Mouse (Mus musculus) neural tube, embryonic 11.5 days (tissue): ENCODE measurements around the gene Hist1h2be. TPM values are rescaled to one million over a fixed set of nuclear protein-coding genes. Genes with fewer than 3 reads are reported as not detected.
"Not testable (repeated sequence)": the region's sequence is repeated elsewhere in the genome, so short reads cannot be mapped to it uniquely, and the experiment has no call there.

Experiments
- ATAC-seq: fragments of 200-750 bp; cut with Nextera tagmentation; 2 replicates; pipeline ENCODE4 v1.8.0; 2017; ENCODE audit warnings: moderate number of reproducible peaks, mild to moderate bottlenecking, moderate TSS enrichment, moderate library complexity; ENCODE audit not compliant: insufficient read depth, low FRiP score, low TSS enrichment
- DNase-seq: peaks from one replicate; pipeline ENCODE4 v3.0.0-alpha.2; 2015; ENCODE audit warnings: low spot score
- H3K27ac ChIP-seq: fragments of 300-500 bp; sonication (generic); 2 replicates; pipeline ENCODE4 v1.5.1; 2014; ENCODE audit warnings: low read depth, mild to moderate bottlenecking, low read length
- H3K27me3 ChIP-seq: fragments of 300-500 bp; sonication (generic); 2 replicates; pipeline ENCODE4 v1.6.1; 2014; ENCODE audit warnings: mild to moderate bottlenecking, low read length, mixed read lengths; ENCODE audit not compliant: control insufficient read depth, insufficient read depth
- H3K36me3 ChIP-seq: fragments of 300-500 bp; sonication (generic); 2 replicates; pipeline ENCODE4 v1.6.1; 2014; ENCODE audit warnings: mild to moderate bottlenecking, low read length, moderate library complexity, mixed read lengths; ENCODE audit not compliant: control insufficient read depth, insufficient read depth
- H3K4me1 ChIP-seq: fragments of 300-500 bp; sonication (generic); 2 replicates; pipeline ENCODE4 v1.6.1; 2014; ENCODE audit warnings: low read length, mixed read lengths; ENCODE audit not compliant: control insufficient read depth, insufficient read depth
- H3K4me2 ChIP-seq: fragments of 300-500 bp; sonication (generic); 2 replicates; pipeline ENCODE4 v1.6.1; 2014; ENCODE audit warnings: low read depth, mild to moderate bottlenecking, moderate library complexity
- H3K4me3 ChIP-seq: fragments of 300-500 bp; sonication (generic); 2 replicates; pipeline ENCODE4 v1.5.1; 2014; ENCODE audit warnings: low read depth, low read length
- H3K9ac ChIP-seq: fragments of 300-500 bp; sonication (generic); 2 replicates; pipeline ENCODE4 v1.6.1; 2014; ENCODE audit warnings: mild to moderate bottlenecking, low read length
- H3K9me3 ChIP-seq: fragments of 300-500 bp; sonication (generic); 2 replicates; pipeline ENCODE4 v1.6.1; 2016; ENCODE audit warnings: low read length; ENCODE audit not compliant: control insufficient read depth
- WGBS: fragments of 180-500 bp; shearing (Covaris S2); extraction: QIAGEN DNeasy Blood & Tissue Kit; methylation state at CpG from one replicate; pipeline ENCODE4 v1.1.7; 2014; 5-methylcytosine and 5-hydroxymethylcytosine counted together
- polyA plus RNA-seq: library from polyadenylated mRNA; unstranded; fragments of >200 nt; fragmentation: Nextera tagmentation; extraction: Ambion mirVana; gene quantifications from 2 replicates; pipeline ENCODE4 v1.2.1, GENCODE M21; 2014

Hist1h2be gene
- polyA plus RNA-seq, 1 experiment from 2014 or later = 1.8 TPM

GRCm38 (mm10) chr13:23595185-23595584, 25.7 kb downstream of the Hist1h2be start:
- Histone ChIP-seq H3K4me3 (no peak overlapping the region), H3K27me3 (no peaks in the 10 kb centered on the region), H3K27ac (no peak overlapping the region), H3K9ac (no peak overlapping the region), H3K4me1 (no peaks in the 10 kb centered on the region), H3K36me3 (no peaks in the 10 kb centered on the region), H3K9me3 (no peaks in the 10 kb centered on the region), H3K4me2 (no peak overlapping the region)
- no peak for ATAC-seq
- DNase-seq = no peak
- 87% methylated on average over 2 of the region's 2 CpGs for WGBS

- no peak for ATAC-seq
- no peaks in the 10 kb centered on the region for H3K4me1 ChIP-seq
- H3K4me3 ChIP-seq = no peak overlapping the region
- H3K9ac ChIP-seq = no peak overlapping the region
- H3K27ac ChIP-seq = no peak overlapping the region
- 89% methylated on average over 5 of the region's 5 CpGs for WGBS
- no peak for DNase-seq
- no peak overlapping the region for H3K4me2 ChIP-seq
- no peaks in the 10 kb centered on the region for H3K36me3 ChIP-seq
- no peaks in the 10 kb centered on the region for H3K9me3 ChIP-seq
- no peaks in the 10 kb centered on the region for H3K27me3 ChIP-seq
These were observed 27.7 kb downstream of the Hist1h2be start for GRCm38 (mm10) chr13:23593051-23593770.

GRCm38 (mm10) chr13:23592614-23593013, 28.3 kb downstream of the Hist1h2be start:
- ATAC-seq (no peak), DNase-seq (no peak)
- WGBS = 87% methylated on average over 7 of the region's 7 CpGs

GRCm38 (mm10) chr13:23591886-23592285, 29.0 kb downstream of the Hist1h2be start:
- H3K9ac ChIP-seq, ATAC-seq, H3K4me2 ChIP-seq, H3K27me3 ChIP-seq, H3K27ac ChIP-seq, H3K4me1 ChIP-seq, H3K36me3 ChIP-seq, H3K4me3 ChIP-seq, H3K9me3 ChIP-seq, DNase-seq: not testable (repeated sequence)
- WGBS = 87% methylated on average over 6 of the region's 7 CpGs

More at GRCm38 (mm10) chr13:23592614-23593013, 28.3 kb downstream of the Hist1h2be start:
- H3K27me3 ChIP-seq = no peaks in the 10 kb centered on the region
- H3K4me2 ChIP-seq = no peak overlapping the region
- H3K4me3 ChIP-seq = no peak overlapping the region
- no peaks in the 10 kb centered on the region for H3K36me3 ChIP-seq
- no peak overlapping the region for H3K9ac ChIP-seq
- H3K27ac ChIP-seq = no peak overlapping the region
- no peaks in the 10 kb centered on the region for H3K9me3 ChIP-seq
- no peaks in the 10 kb centered on the region for H3K4me1 ChIP-seq

GRCm38 (mm10) chr13:23591206-23591605, 29.7 kb downstream of the Hist1h2be start:
- no peaks in the 10 kb centered on the region for H3K36me3 ChIP-seq
- H3K4me2 ChIP-seq = no peak overlapping the region
- DNase-seq = no peak
- no peak for ATAC-seq
- H3K27me3 ChIP-seq = no peaks in the 10 kb centered on the region
- no peaks in the 10 kb centered on the region for H3K9me3 ChIP-seq
- 95% methylated on average over 7 of the region's 7 CpGs for WGBS
- H3K9ac ChIP-seq = no peak overlapping the region
- peaks cover 5% of the 10 kb centered on the region; the same call in 1 of the 2 replicates for H3K4me1 ChIP-seq
- no peak overlapping the region for H3K4me3 ChIP-seq
- H3K27ac ChIP-seq = no peak overlapping the region

- 3% methylated on average over 1 of the region's 1 CpGs for WGBS
- 0 out of 2 replicates have a peak overlapping the region, but pooled peaks have one; percentile 0 for H3K4me3 ChIP-seq
- H3K27me3 ChIP-seq = no peaks in the 10 kb centered on the region
- no peaks in the 10 kb centered on the region for H3K36me3 ChIP-seq
- ATAC-seq (no peak), DNase-seq (no peak)
- peak overlapping the region; percentile 12 for H3K9ac ChIP-seq
- peaks cover 23% of the 10 kb centered on the region for H3K4me1 ChIP-seq
- no peaks in the 10 kb centered on the region for H3K9me3 ChIP-seq
- H3K27ac ChIP-seq = peak overlapping the region; percentile 86
- peak overlapping the region; percentile 83 for H3K4me2 ChIP-seq
These were observed 34.0 kb downstream of the Hist1h2be start for GRCm38 (mm10) chr13:23586940-23587225.

GRCm38 (mm10) chr13:23586099-23586939, 34.6 kb downstream of the Hist1h2be start:
- peak overlapping the region; percentile 83 for H3K4me2 ChIP-seq
- H3K4me3 ChIP-seq = peak overlapping the region; percentile 39; the same call in 1 of the 2 replicates
- ATAC-seq (0 out of 2 replicates have a peak, but pooled peaks have one; percentile 22), DNase-seq (peak; percentile 35)
- no peaks in the 10 kb centered on the region for H3K9me3 ChIP-seq
- no peaks in the 10 kb centered on the region for H3K27me3 ChIP-seq
- 1% methylated on average over 22 of the region's 22 CpGs for WGBS
- H3K36me3 ChIP-seq = no peaks in the 10 kb centered on the region
- H3K27ac ChIP-seq = peak overlapping the region; percentile 97
- peak overlapping the region; percentile 12 for H3K9ac ChIP-seq
- H3K4me1 ChIP-seq = peaks cover 24% of the 10 kb centered on the region

- H3K4me3 ChIP-seq = peak overlapping the region; percentile 39
- H3K27me3 ChIP-seq, H3K9me3 ChIP-seq, H3K36me3 ChIP-seq: not testable (repeated sequence)
- H3K4me1 ChIP-seq = peaks cover 24% of the 10 kb centered on the region
- peak overlapping the region; percentile 80 for H3K9ac ChIP-seq
- peak; percentile 77 for DNase-seq
- H3K27ac ChIP-seq = peak overlapping the region; percentile 97
- WGBS = under 1% methylated on average over 20 of the region's 36 CpGs
- peak; percentile 79 for ATAC-seq
- H3K4me2 ChIP-seq = peak overlapping the region; percentile 83
These were observed 35.4 kb downstream of the Hist1h2be start for GRCm38 (mm10) chr13:23585442-23586098.
